Mouse (Mus musculus): Measurements from ENCODE around the gene Hoxc4. TPM values are rescaled to one million over a fixed set of nuclear protein-coding genes. Genes with fewer than 3 reads are reported as not detected.
A peak's percentile ranks its signal among the peaks of the same experiment; 100 is the strongest.

The Hoxc4 gene
- polyA plus RNA-seq, 1 experiment from 2014 or later: 9.7 TPM

- Histone ChIP-seq H3K9ac (ENCODE audit: low read depth, low read length) (no peak overlapping the region), H3K4me3 (ENCODE audit: low read length) (no peak overlapping the region), H3K4me1 (ENCODE audit: control insufficient read depth, insufficient read depth, low read length) (peaks cover 10% of the 10 kb centered on the region; the same call in 1 of the 2 replicates), H3K4me2 (ENCODE audit: low read depth, low read length) (no peak overlapping the region), H3K27me3 (replicated peaks; ENCODE audit: control insufficient read depth, insufficient read depth, low read length) (peaks cover 57% of the 10 kb centered on the region), H3K27ac (ENCODE audit: low read length) (no peak overlapping the region), H3K9me3 (ENCODE audit: control insufficient read depth, low read length) (no peaks in the 10 kb centered on the region), H3K36me3 (ENCODE audit: control insufficient read depth, insufficient read depth, low read length) (no peaks in the 10 kb centered on the region)
- no peak for ATAC-seq
- 40% methylated on average over 5 of the region's 5 CpGs for WGBS
These were observed 22.9 kb downstream of the Hoxc4 start for GRCm38 (mm10) chr15:103041613-103042012.

DNA sequence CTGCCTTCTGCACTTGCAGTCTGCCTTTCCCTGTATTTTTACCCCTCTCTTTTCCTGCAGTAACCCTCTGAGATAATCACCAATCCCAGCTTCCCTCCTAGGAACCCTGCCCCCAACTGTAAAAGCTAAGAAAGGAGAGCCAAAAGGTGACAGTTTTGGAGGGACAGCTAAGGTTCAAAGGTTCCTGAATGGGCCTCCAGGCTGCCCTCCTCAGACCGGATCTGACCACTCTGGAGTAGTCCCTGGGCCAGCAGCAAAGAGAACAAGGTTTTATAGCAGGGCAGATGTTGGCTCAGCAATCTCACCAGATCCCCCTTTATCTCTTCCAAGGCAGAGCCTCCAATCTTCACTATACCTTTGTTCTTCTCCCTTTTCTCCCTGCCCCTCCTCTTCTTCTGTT is 23.5 kb downstream of the Hoxc4 start:
- Histone ChIP-seq H3K9ac (ENCODE audit: low read depth, low read length) (no peak overlapping the region), H3K27me3 (replicated peaks; ENCODE audit: control insufficient read depth, insufficient read depth, low read length) (peaks cover 51% of the 10 kb centered on the region), H3K4me1 (ENCODE audit: control insufficient read depth, insufficient read depth, low read length) (peaks cover 10% of the 10 kb centered on the region; the same call in 1 of the 2 replicates), H3K4me2 (ENCODE audit: low read depth, low read length) (no peak overlapping the region), H3K36me3 (ENCODE audit: control insufficient read depth, insufficient read depth, low read length) (no peaks in the 10 kb centered on the region), H3K4me3 (ENCODE audit: low read length) (no peak overlapping the region), H3K27ac (ENCODE audit: low read length) (no peak overlapping the region), H3K9me3 (ENCODE audit: control insufficient read depth, low read length) (no peaks in the 10 kb centered on the region)
- 10% methylated on average over 1 of the region's 1 CpGs for whole genome bisulfite sequencing
- ATAC-seq: no peak

DNA sequence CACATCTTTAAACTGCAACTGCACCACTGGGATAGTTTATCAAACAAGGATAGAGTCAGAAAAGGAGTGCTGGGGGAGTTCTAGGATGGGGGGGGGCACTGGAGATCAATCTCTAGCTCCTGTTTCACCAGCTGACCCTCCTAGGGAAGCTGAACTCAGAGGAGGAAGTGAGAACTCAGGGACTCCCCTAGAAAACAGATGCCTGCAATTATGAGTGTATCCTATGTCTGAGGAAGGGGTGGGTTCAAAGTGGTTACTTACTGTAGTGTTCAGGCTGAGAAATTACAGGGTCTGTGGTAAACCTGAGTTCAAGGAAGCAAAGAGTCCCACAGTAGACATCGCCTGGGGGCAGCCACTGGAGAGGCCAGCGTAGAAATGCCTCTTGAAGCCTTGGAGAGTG is 32.9 kb downstream of the Hoxc4 start:
- Histone ChIP-seq H3K9me3 (ENCODE audit: control insufficient read depth, low read length) (no peaks in the 10 kb centered on the region), H3K4me2 (ENCODE audit: low read depth, low read length) (no peak overlapping the region), H3K9ac (ENCODE audit: low read depth, low read length) (no peak overlapping the region), H3K27me3 (replicated peaks; ENCODE audit: control insufficient read depth, insufficient read depth, low read length) (peaks cover 6% of the 10 kb centered on the region; the same call in 1 of the 2 replicates), H3K36me3 (ENCODE audit: control insufficient read depth, insufficient read depth, low read length) (no peaks in the 10 kb centered on the region), H3K4me3 (ENCODE audit: low read length) (no peak overlapping the region), H3K4me1 (ENCODE audit: control insufficient read depth, insufficient read depth, low read length) (no peaks in the 10 kb centered on the region), H3K27ac (ENCODE audit: low read length) (no peak overlapping the region)
- ATAC-seq: no peak
- 79% methylated on average over 2 of the region's 2 CpGs for WGBS

DNA sequence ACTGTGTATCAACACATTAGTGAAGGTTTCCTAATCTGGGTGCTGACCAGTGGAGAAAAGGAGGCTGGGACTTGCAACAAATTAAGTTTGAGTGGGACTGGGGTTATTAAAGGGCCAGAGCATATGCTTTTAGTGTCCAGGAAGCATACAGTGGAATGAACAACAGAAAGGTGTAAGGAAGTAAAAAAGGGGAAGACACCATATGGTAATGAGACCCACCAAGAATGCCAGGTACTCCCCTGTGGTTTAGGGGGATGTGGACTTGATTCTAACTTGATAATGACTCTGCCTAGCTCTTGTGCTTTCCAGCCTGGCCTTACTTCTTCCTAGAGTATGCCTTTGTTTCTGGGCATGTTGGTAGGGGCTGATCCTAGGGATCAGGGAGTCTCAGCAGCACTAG is 34.5 kb downstream of the Hoxc4 start:
- Histone ChIP-seq H3K4me3 (ENCODE audit: low read length) (no peak overlapping the region), H3K4me1 (ENCODE audit: control insufficient read depth, insufficient read depth, low read length) (no peaks in the 10 kb centered on the region), H3K36me3 (ENCODE audit: control insufficient read depth, insufficient read depth, low read length) (no peaks in the 10 kb centered on the region), H3K27me3 (replicated peaks; ENCODE audit: control insufficient read depth, insufficient read depth, low read length) (peaks cover 9% of the 10 kb centered on the region; the same call in 1 of the 2 replicates), H3K9ac (ENCODE audit: low read depth, low read length) (no peak overlapping the region), H3K27ac (ENCODE audit: low read length) (no peak overlapping the region), H3K9me3 (ENCODE audit: control insufficient read depth, low read length) (no peaks in the 10 kb centered on the region), H3K4me2 (ENCODE audit: low read depth, low read length) (no peak overlapping the region)
- no peak for ATAC-seq

DNA sequence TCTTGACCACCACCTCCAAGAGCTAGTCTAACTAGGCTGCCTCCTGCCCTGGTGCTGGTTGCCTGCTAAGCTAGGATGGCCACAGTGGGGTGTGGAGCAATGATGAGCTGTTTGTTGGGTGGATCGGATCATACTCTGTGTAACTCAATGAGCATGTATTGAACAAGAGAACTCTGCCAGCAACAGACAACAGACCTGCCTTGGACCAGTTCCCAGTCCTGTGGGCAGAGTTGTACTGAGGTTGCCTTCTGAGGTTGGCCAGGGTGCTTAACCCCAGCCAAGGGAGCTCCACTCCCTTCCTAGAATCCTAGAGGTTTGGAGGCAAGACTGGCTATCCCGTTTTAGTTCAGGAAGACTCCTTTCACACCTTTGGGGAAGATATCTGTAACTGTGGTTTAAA is 37.7 kb downstream of the Hoxc4 start:
- no peak for ATAC-seq
- H3K27me3 ChIP-seq (replicated peaks; ENCODE audit: control insufficient read depth, insufficient read depth, low read length): peaks cover 12% of the 10 kb centered on the region; the same call in 1 of the 2 replicates
- WGBS: 57% methylated on average over 2 of the region's 2 CpGs
- no peak overlapping the region for H3K9ac ChIP-seq (ENCODE audit: low read depth, low read length)
- no peaks in the 10 kb centered on the region for H3K9me3 ChIP-seq (ENCODE audit: control insufficient read depth, low read length)
- no peak overlapping the region for H3K27ac ChIP-seq (ENCODE audit: low read length)
- H3K4me3 ChIP-seq (ENCODE audit: low read length): no peak overlapping the region
- H3K36me3 ChIP-seq (ENCODE audit: control insufficient read depth, insufficient read depth, low read length): no peaks in the 10 kb centered on the region
- H3K4me1 ChIP-seq (ENCODE audit: control insufficient read depth, insufficient read depth, low read length): peaks cover 10% of the 10 kb centered on the region
- no peak overlapping the region for H3K4me2 ChIP-seq (ENCODE audit: low read depth, low read length)

GRCm38 (mm10) chr15:103058715-103059114 is 40.0 kb downstream of the Hoxc4 start:
- no peak for ATAC-seq
- Histone ChIP-seq H3K4me1 (ENCODE audit: control insufficient read depth, insufficient read depth, low read length) (peaks cover 18% of the 10 kb centered on the region), H3K36me3 (ENCODE audit: control insufficient read depth, insufficient read depth, low read length) (no peaks in the 10 kb centered on the region), H3K27ac (ENCODE audit: low read length) (0 out of 2 replicates have a peak overlapping the region, but pooled peaks have one; percentile 1), H3K27me3 (replicated peaks; ENCODE audit: control insufficient read depth, insufficient read depth, low read length) (peaks cover 18% of the 10 kb centered on the region), H3K4me3 (ENCODE audit: low read length) (peak overlapping the region; percentile 25), H3K4me2 (ENCODE audit: low read depth, low read length) (peak overlapping the region; percentile 48), H3K9ac (ENCODE audit: low read depth, low read length) (peak overlapping the region; percentile 68), H3K9me3 (ENCODE audit: control insufficient read depth, low read length) (no peaks in the 10 kb centered on the region)
- 26% methylated on average over 12 of the region's 12 CpGs for WGBS

DNA sequence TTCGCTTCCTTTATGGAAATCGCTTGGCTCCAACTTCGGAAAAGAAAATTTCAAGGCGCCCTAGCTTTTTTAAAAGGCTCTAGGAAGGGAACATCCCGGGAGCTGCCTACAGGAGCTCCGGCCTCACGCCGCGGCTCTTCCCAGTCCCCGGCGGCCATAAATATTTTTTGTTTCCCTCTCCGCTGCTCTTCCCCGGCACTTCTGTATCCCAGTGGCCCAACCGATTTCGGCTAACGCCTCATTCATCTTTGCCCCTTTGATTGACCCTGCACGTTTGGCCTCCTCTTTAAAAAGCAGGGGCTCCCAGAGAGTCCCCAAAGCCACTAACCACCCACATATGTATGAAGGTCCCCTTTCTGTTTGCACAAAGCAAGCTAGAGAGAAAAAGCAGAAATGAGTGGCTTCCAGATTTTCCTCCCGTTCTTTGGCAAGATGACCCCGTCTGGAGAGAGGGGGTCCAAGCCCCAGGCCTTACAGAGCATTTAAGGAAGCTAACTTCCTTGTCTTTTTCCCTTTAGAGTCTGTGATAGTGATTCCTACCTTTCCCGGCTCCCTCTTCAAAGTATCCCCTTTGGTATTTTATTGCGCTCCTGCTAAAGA is 40.8 kb downstream of the Hoxc4 start:
- H3K4me2 ChIP-seq (ENCODE audit: low read depth, low read length): peak overlapping the region; percentile 48
- peak overlapping the region; percentile 94 for H3K27ac ChIP-seq (ENCODE audit: low read length)
- H3K4me1 ChIP-seq (ENCODE audit: control insufficient read depth, insufficient read depth, low read length): peaks cover 18% of the 10 kb centered on the region
- H3K27me3 ChIP-seq (replicated peaks; ENCODE audit: control insufficient read depth, insufficient read depth, low read length): peaks cover 18% of the 10 kb centered on the region
- no peak for ATAC-seq
- H3K4me3 ChIP-seq (ENCODE audit: low read length): peak overlapping the region; percentile 25
- H3K9ac ChIP-seq (ENCODE audit: low read depth, low read length): peak overlapping the region; percentile 68
- H3K9me3 ChIP-seq (ENCODE audit: control insufficient read depth, low read length): no peaks in the 10 kb centered on the region
- H3K36me3 ChIP-seq (ENCODE audit: control insufficient read depth, insufficient read depth, low read length): no peaks in the 10 kb centered on the region
- 10% methylated on average over 21 of the region's 21 CpGs for WGBS

DNA sequence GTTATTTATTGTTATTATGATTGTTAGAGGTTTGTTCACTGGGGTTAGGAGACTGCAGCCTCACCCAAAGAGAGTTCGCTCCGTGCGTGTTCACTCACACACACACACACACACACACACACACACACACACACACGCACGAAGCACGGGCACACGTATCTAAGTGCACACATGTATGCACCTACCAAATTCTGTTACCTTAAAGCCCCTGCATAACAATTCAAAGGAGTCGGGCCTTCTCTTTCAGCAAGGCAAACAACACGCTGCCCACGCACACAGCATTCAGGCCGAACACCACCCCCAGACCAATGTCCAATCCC is 41.2 kb downstream of the Hoxc4 start:
- Histone ChIP-seq H3K9me3 (ENCODE audit: control insufficient read depth, low read length) (no peaks in the 10 kb centered on the region), H3K27me3 (replicated peaks; ENCODE audit: control insufficient read depth, insufficient read depth, low read length) (peaks cover 18% of the 10 kb centered on the region), H3K27ac (ENCODE audit: low read length) (peak overlapping the region; percentile 94), H3K4me1 (ENCODE audit: control insufficient read depth, insufficient read depth, low read length) (peaks cover 18% of the 10 kb centered on the region), H3K9ac (ENCODE audit: low read depth, low read length) (peak overlapping the region; percentile 68), H3K4me2 (ENCODE audit: low read depth, low read length) (peak overlapping the region; percentile 48), H3K36me3 (ENCODE audit: control insufficient read depth, insufficient read depth, low read length) (no peaks in the 10 kb centered on the region), H3K4me3 (ENCODE audit: low read length) (peak overlapping the region; percentile 25)
- ATAC-seq: 0 out of 2 replicates have a peak, but pooled peaks have one; percentile 27
- 26% methylated on average over 11 of the region's 11 CpGs for WGBS

GRCm38 (mm10) chr15:103060341-103061130 is 41.8 kb downstream of the Hoxc4 start:
- no peaks in the 10 kb centered on the region for H3K36me3 ChIP-seq (ENCODE audit: control insufficient read depth, insufficient read depth, low read length)
- H3K4me1 ChIP-seq (ENCODE audit: control insufficient read depth, insufficient read depth, low read length): peaks cover 18% of the 10 kb centered on the region
- peak overlapping the region; percentile 25 for H3K4me3 ChIP-seq (ENCODE audit: low read length)
- ATAC-seq: peak; percentile 66
- H3K9ac ChIP-seq (ENCODE audit: low read depth, low read length): peak overlapping the region; percentile 71
- peaks cover 18% of the 10 kb centered on the region for H3K27me3 ChIP-seq (replicated peaks; ENCODE audit: control insufficient read depth, insufficient read depth, low read length)
- 10% methylated on average over 36 of the region's 36 CpGs for WGBS
- H3K9me3 ChIP-seq (ENCODE audit: control insufficient read depth, low read length): no peaks in the 10 kb centered on the region
- H3K27ac ChIP-seq (ENCODE audit: low read length): peak overlapping the region; percentile 94
- H3K4me2 ChIP-seq (ENCODE audit: low read depth, low read length): peak overlapping the region; percentile 48
